8 mouse cellular contexts compared by ENCODE assay signal in genomic region chr14:20389446-20390079, GRCm38 (mm10). TPM values are rescaled to one million over a fixed set of nuclear protein-coding genes. Genes with fewer than 3 reads are reported as not detected.
A peak's percentile ranks its signal among the peaks of the same experiment; 100 is the strongest.
DNase-seq lines count a peak whose midpoint lies in the region; ATAC-seq and TF ChIP-seq lines count a peak whose summit lies in the region.

No protein-coding gene starts in this region.

- H3K9ac ChIP-seq in embryonic facial prominence, embryonic 14.5 days (ENCODE audit: low read depth, low read length), result no peak overlapping the region; the same call in 1 of the 2 replicates
- H3K9ac ChIP-seq in intestine, embryonic 15.5 days, result peak overlapping the region; percentile 73; the same call in 1 of the 2 replicates
- H3K9ac ChIP-seq in midbrain, postnatal 0 days (replicated peaks; ENCODE audit: low read length, poor library complexity, severe bottlenecking), result peak overlapping the region; percentile 71; the same call in 1 of the 2 replicates

- peak overlapping the region; percentile 67 for H3K4me2 ChIP-seq in embryonic facial prominence, embryonic 14.5 days (ENCODE audit: low read depth, low read length)
- H3K4me2 ChIP-seq in intestine, embryonic 15.5 days (replicated peaks), result peak overlapping the region; percentile 67
- H3K4me2 ChIP-seq in midbrain, postnatal 0 days (ENCODE audit: low read depth, low read length, poor library complexity, severe bottlenecking), result peak overlapping the region; percentile 59

- peaks cover 41% of the 10 kb centered on the region for H3K36me3 ChIP-seq in embryonic facial prominence, embryonic 14.5 days (ENCODE audit: control insufficient read depth, insufficient read depth, low read length)
- H3K36me3 ChIP-seq in intestine, embryonic 15.5 days, result peaks cover 7% of the 10 kb centered on the region; the same call in 1 of the 2 replicates
- peaks cover 12% of the 10 kb centered on the region for H3K36me3 ChIP-seq in midbrain, postnatal 0 days (ENCODE audit: insufficient read depth, low read length)

- peak overlapping the region; percentile 81 for H3K4me3 ChIP-seq in layer of hippocampus, adult 2 months
- H3K4me3 ChIP-seq in embryonic facial prominence, embryonic 14.5 days (ENCODE audit: low read depth, low read length), result peak overlapping the region; percentile 66
- H3K4me3 ChIP-seq in intestine, embryonic 15.5 days (replicated peaks), result peak overlapping the region; percentile 79; the same call in 1 of the 2 replicates
- peak overlapping the region; percentile 65; the same call in 1 of the 2 replicates for H3K4me3 ChIP-seq in midbrain, postnatal 0 days (ENCODE audit: low read depth, low read length)

- WGBS in embryonic facial prominence, embryonic 14.5 days, result 89% methylated on average over 8 of the region's 8 CpGs
- WGBS in intestine, embryonic 15.5 days, result 80% methylated on average over 8 of the region's 8 CpGs
- 88% methylated on average over 8 of the region's 8 CpGs for WGBS in midbrain, postnatal 0 days

- TF ChIP-seq CTCF in layer of hippocampus, adult 2 months (conservative IDR thresholded peaks at IDR 0.05), result no peak
- TF ChIP-seq CTCF in midbrain, postnatal 0 days (IDR thresholded peaks at IDR 0.05), result no peak

- H3K4me1 ChIP-seq in embryonic facial prominence, embryonic 14.5 days (ENCODE audit: control insufficient read depth, insufficient read depth, low read length), result peaks cover 23% of the 10 kb centered on the region
- peaks cover 16% of the 10 kb centered on the region for H3K4me1 ChIP-seq in intestine, embryonic 15.5 days (replicated peaks)
- peaks cover 10% of the 10 kb centered on the region for H3K4me1 ChIP-seq in midbrain, postnatal 0 days (ENCODE audit: insufficient read depth, low read length)

- no peaks in the 10 kb centered on the region for H3K9me3 ChIP-seq in embryonic facial prominence, embryonic 14.5 days (ENCODE audit: control insufficient read depth, low read length)
- H3K9me3 ChIP-seq in intestine, embryonic 15.5 days, result no peaks in the 10 kb centered on the region
- H3K9me3 ChIP-seq in midbrain, postnatal 0 days (ENCODE audit: low read length), result no peaks in the 10 kb centered on the region

- DNase-seq in layer of hippocampus, adult 2 months (ENCODE audit: low spot score in 2 of 2), result no peak
- DNase-seq in layer of hippocampus, adult 9-11 months, result no peak
- DNase-seq in embryonic facial prominence, embryonic 14.5 days (ENCODE audit: low spot score), result no peak
- no peak for DNase-seq in midbrain, postnatal 0 days (ENCODE audit: low spot score)
- no peak for DNase-seq in cerebellum, adult 9-10 months
- no peak for DNase-seq in thymus, postnatal 25 days

- peak overlapping the region; percentile 78; the same call in 1 of the 2 replicates for H3K27ac ChIP-seq in layer of hippocampus, adult 2 months
- H3K27ac ChIP-seq in embryonic facial prominence, embryonic 14.5 days (replicated peaks; ENCODE audit: low read depth, low read length), result peak overlapping the region; percentile 72
- H3K27ac ChIP-seq in intestine, embryonic 15.5 days, result no peak overlapping the region
- peak overlapping the region; percentile 77 for H3K27ac ChIP-seq in midbrain, postnatal 0 days (ENCODE audit: low read depth, low read length)

- ATAC-seq in embryonic facial prominence, embryonic 14.5 days (ENCODE audit: low read depth), result no peak
- ATAC-seq in intestine, embryonic 15.5 days, result no peak
- ATAC-seq in midbrain, postnatal 0 days (ENCODE audit: low FRiP score), result no peak
- no peak for ATAC-seq in monocyte, adult 5-6 weeks (replicated peaks; ENCODE audit: insufficient number of reproducible peaks, low FRiP score, low TSS enrichment, poor library complexity, severe bottlenecking)

- H3K27me3 ChIP-seq in embryonic facial prominence, embryonic 14.5 days (replicated peaks; ENCODE audit: control insufficient read depth, insufficient read depth, low read length), result no peaks in the 10 kb centered on the region
- no peaks in the 10 kb centered on the region for H3K27me3 ChIP-seq in intestine, embryonic 15.5 days (replicated peaks)
- no peaks in the 10 kb centered on the region for H3K27me3 ChIP-seq in midbrain, postnatal 0 days (ENCODE audit: insufficient read depth, low read length)

RNA-seq across cellular contexts. Expression of gene Dnajc9, which starts 0.9 kb away (rescaled TPM):
- total RNA-seq in layer of hippocampus, adult 2 months (2021), result 10 to 100 TPM; 23.8 to 29.6 TPM
- polyA plus RNA-seq in embryonic facial prominence, embryonic 14.5 days (2014; fragmentation: Nextera tagmentation; extraction: Ambion mirVana), result 141 and 155 TPM in 2 replicates
- 128 and 134 TPM in 2 replicates for polyA plus RNA-seq in intestine, embryonic 15.5 days (2015; fragmentation: Nextera tagmentation; extraction: Ambion mirVana)
- total RNA-seq in midbrain, postnatal 0 days (2014; rRNA removed), result 47.8 and 51.0 TPM in 2 replicates
- 96.3 and 98.7 TPM in 2 replicates for polyA plus RNA-seq in midbrain, postnatal 0 days (2015; fragmentation: Nextera tagmentation; extraction: Ambion mirVana)
- total RNA-seq in monocyte, adult 5-6 weeks (2017), result 58.2 to 124 TPM (median 61.8 TPM) in 3 replicates

RNA-seq across cellular contexts. Expression of gene Mrps16, which starts 3.9 kb away (rescaled TPM):
- 10 to 100 TPM; 35.0 to 35.2 TPM for total RNA-seq in layer of hippocampus, adult 2 months (2021)
- polyA plus RNA-seq in embryonic facial prominence, embryonic 14.5 days (2014; fragmentation: Nextera tagmentation; extraction: Ambion mirVana), result 92.3 and 94.4 TPM in 2 replicates
- polyA plus RNA-seq in intestine, embryonic 15.5 days (2015; fragmentation: Nextera tagmentation; extraction: Ambion mirVana), result 97.9 and 100 TPM in 2 replicates
- 28.2 and 36.2 TPM in 2 replicates for total RNA-seq in midbrain, postnatal 0 days (2014; rRNA removed)
- 66.2 and 71.7 TPM in 2 replicates for polyA plus RNA-seq in midbrain, postnatal 0 days (2015; fragmentation: Nextera tagmentation; extraction: Ambion mirVana)
- 24.2 to 43.4 TPM (median 27.0 TPM) in 3 replicates for total RNA-seq in monocyte, adult 5-6 weeks (2017)

RNA-seq across cellular contexts. Expression of gene Fam149b, which starts 41.6 kb away (rescaled TPM):
- 10 to 100 TPM; 46.6 to 52.8 TPM for total RNA-seq in layer of hippocampus, adult 2 months (2021)
- 32.7 and 32.8 TPM in 2 replicates for polyA plus RNA-seq in embryonic facial prominence, embryonic 14.5 days (2014; fragmentation: Nextera tagmentation; extraction: Ambion mirVana)
- polyA plus RNA-seq in intestine, embryonic 15.5 days (2015; fragmentation: Nextera tagmentation; extraction: Ambion mirVana), result 29.0 and 31.1 TPM in 2 replicates
- 61.5 and 70.3 TPM in 2 replicates for total RNA-seq in midbrain, postnatal 0 days (2014; rRNA removed)
- polyA plus RNA-seq in midbrain, postnatal 0 days (2015; fragmentation: Nextera tagmentation; extraction: Ambion mirVana), result 24.4 and 25.4 TPM in 2 replicates
- 14.5 to 42.0 TPM (median 34.5 TPM) in 3 replicates for total RNA-seq in monocyte, adult 5-6 weeks (2017)

RNA-seq across cellular contexts. Expression of gene Ecd, which starts 41.6 kb away (rescaled TPM):
- total RNA-seq in layer of hippocampus, adult 2 months (2021), result 10 to 100 TPM; 31.7 to 37.2 TPM
- polyA plus RNA-seq in embryonic facial prominence, embryonic 14.5 days (2014; fragmentation: Nextera tagmentation; extraction: Ambion mirVana), result 46.9 and 49.4 TPM in 2 replicates
- 44.1 and 45.9 TPM in 2 replicates for polyA plus RNA-seq in intestine, embryonic 15.5 days (2015; fragmentation: Nextera tagmentation; extraction: Ambion mirVana)
- total RNA-seq in midbrain, postnatal 0 days (2014; rRNA removed), result 39.6 and 42.6 TPM in 2 replicates
- 36.3 TPM in 2 replicates for polyA plus RNA-seq in midbrain, postnatal 0 days (2015; fragmentation: Nextera tagmentation; extraction: Ambion mirVana)
- total RNA-seq in monocyte, adult 5-6 weeks (2017), result 30.8 to 39.0 TPM (median 37.4 TPM) in 3 replicates
